Mouse (Mus musculus) CH12.LX (cell line): ENCODE results near the gene Cpeb3. TPM values are rescaled to one million over a fixed set of nuclear protein-coding genes. Genes with fewer than 3 reads are reported as not detected.

ENCODE experiments used
- DNase-seq: peaks from one replicate; pipeline ENCODE4 v3.0.0-alpha.2; 2013; ENCODE audit errors: extremely low read depth
- H3K27ac ChIP-seq: 2 replicates; pipeline ENCODE4 v1.5.1; 2012; ENCODE audit warnings: low read depth, mild to moderate bottlenecking, control low read depth, moderate library complexity; ENCODE audit not compliant: insufficient read depth
- H3K27me3 ChIP-seq: replicated peaks from 2 replicates; pipeline ENCODE3; 2012; ENCODE audit warnings: inconsistent platforms
- H3K36me3 ChIP-seq, 2 experiments: replicated peaks in 1 of 2; 2 replicates each; pipeline versions ENCODE3 to v1.6.1; 2012; ENCODE audit warnings: inconsistent platforms in 1 of 2, low read length in 1 of 2, mild to moderate bottlenecking in 1 of 2, mixed read lengths in 1 of 2, moderate library complexity in 1 of 2; ENCODE audit not compliant: control insufficient read depth in 1 of 2, insufficient read depth in 1 of 2
- H3K4me1 ChIP-seq, 2 experiments: 2 replicates each; pipeline ENCODE4 v1.6.1; 2012; ENCODE audit warnings: inconsistent platforms in 1 of 2, moderate library complexity in 1 of 2; ENCODE audit not compliant: insufficient read depth in 2 of 2, control insufficient read depth in 1 of 2
- H3K4me2 ChIP-seq: 2 replicates; pipeline ENCODE4 v1.6.1; 2012; ENCODE audit warnings: low read depth, mild to moderate bottlenecking, control low read depth; ENCODE audit not compliant: poor library complexity, insufficient read depth, severe bottlenecking
- H3K4me3 ChIP-seq, 3 experiments: fragments of 150-350 bp in 1 of 3; sonication (generic) in 1 of 3; replicated peaks in 1 of 3; 2 replicates each; pipeline versions ENCODE3 to v1.5.1; 2011 to 2012; ENCODE audit warnings: low read depth in 2 of 3, low read length in 2 of 3, mild to moderate bottlenecking in 2 of 3, moderate library complexity in 2 of 3, control low read depth in 1 of 3, improper control_type of control experiment in 1 of 3, inconsistent platforms in 1 of 3, mixed read lengths in 1 of 3; ENCODE audit not compliant: poor library complexity in 1 of 3
- H3K79me2 ChIP-seq: replicated peaks from 2 replicates; pipeline ENCODE4 v1.6.1; 2012; ENCODE audit warnings: mild to moderate bottlenecking, moderate library complexity; ENCODE audit not compliant: control insufficient read depth, poor library complexity, insufficient read depth, severe bottlenecking; ENCODE audit errors: extremely low read depth
- H3K9ac ChIP-seq: 2 replicates; pipeline ENCODE4 v1.6.1; 2012; ENCODE audit warnings: low read depth, mild to moderate bottlenecking, control low read depth, moderate library complexity; ENCODE audit not compliant: insufficient read depth
- H3K9me3 ChIP-seq: replicated peaks from 2 replicates; pipeline ENCODE3; 2012; ENCODE audit warnings: low read length, inconsistent platforms, mixed read lengths
- CHD1 ChIP-seq: IDR thresholded peaks from 2 replicates; pipeline ENCODE4 v1.6.1; 2012; ENCODE audit warnings: low read depth, low read length, improper control_type of control experiment, inconsistent platforms
- CHD2 ChIP-seq: IDR thresholded peaks from 2 replicates; pipeline ENCODE4 v1.6.1; 2011; ENCODE audit warnings: low read length, improper control_type of control experiment
- CTCF ChIP-seq, 2 experiments: IDR thresholded peaks in 1 of 2; conservative IDR thresholded peaks in 1 of 2; 2 replicates each; pipeline ENCODE4 v1.5.1; 2011 to 2012; ENCODE audit warnings: low read depth in 2 of 2, low read length in 2 of 2, improper control_type of control experiment in 1 of 2, inconsistent platforms in 1 of 2, mild to moderate bottlenecking in 1 of 2, moderate library complexity in 1 of 2
- E2F4 ChIP-seq: IDR thresholded peaks from 2 replicates; pipeline ENCODE4 v1.6.1; 2011; ENCODE audit warnings: low read depth, low read length, improper control_type of control experiment; ENCODE audit not compliant: insufficient replicate concordance
- IRF4 ChIP-seq: IDR thresholded peaks from 2 replicates; pipeline ENCODE4 v1.6.1; 2014; ENCODE audit warnings: low read depth, mild to moderate bottlenecking, inconsistent platforms, low read length, improper control_type of control experiment
- MAZ ChIP-seq: IDR thresholded peaks from 2 replicates; pipeline ENCODE4 v1.6.1; 2012; ENCODE audit warnings: low read depth, mild to moderate bottlenecking, inconsistent platforms, low read length, improper control_type of control experiment, moderate library complexity
- MXI1 ChIP-seq: IDR thresholded peaks from 2 replicates; pipeline ENCODE4 v1.6.1; 2011; ENCODE audit warnings: mild to moderate bottlenecking, low read depth, low read length, improper control_type of control experiment
- MYC ChIP-seq: IDR thresholded peaks from 2 replicates; pipeline ENCODE4 v1.6.1; 2011; ENCODE audit warnings: low read depth, mild to moderate bottlenecking, improper control_type of control experiment, low read length
- NELFE ChIP-seq: IDR thresholded peaks from 2 replicates; pipeline ENCODE4 v1.6.1; 2011; ENCODE audit warnings: low read depth, low read length, improper control_type of control experiment
- POLR2A ChIP-seq: IDR thresholded peaks from 2 replicates; pipeline ENCODE4 v1.6.1; 2011; ENCODE audit warnings: low read depth, mild to moderate bottlenecking, improper control_type of control experiment, low read length
- RCOR1 ChIP-seq: conservative IDR thresholded peaks from 2 replicates; pipeline ENCODE4 v1.6.1; 2012; ENCODE audit warnings: low read depth, mild to moderate bottlenecking, inconsistent platforms, low read length, improper control_type of control experiment
- SIN3A ChIP-seq: IDR thresholded peaks from 2 replicates; pipeline ENCODE4 v1.6.1; 2012; ENCODE audit warnings: low read length, improper control_type of control experiment, inconsistent platforms
- SMC3 ChIP-seq: IDR thresholded peaks from 2 replicates; pipeline ENCODE4 v1.6.1; 2011; ENCODE audit warnings: low read depth, low read length, improper control_type of control experiment
- TBP ChIP-seq: conservative IDR thresholded peaks from 2 replicates; pipeline ENCODE4 v1.6.1; 2011; ENCODE audit warnings: low read depth, low read length, improper control_type of control experiment
- dilution Hi-C: fragments of 300-500 bp; cut with MboI; formaldehyde crosslinking; loops from 2 replicates; pipeline ENCODE4 v1.14.3; 2020; ENCODE audit warnings: low sequenced_read_pairs; ENCODE audit not compliant: extremely low pct_unique_long_range_greater_than_20kb, extremely low pct_ligation_motif_present
- in situ Hi-C: fragments of 300-500 bp; cut with MboI; formaldehyde crosslinking; loops from 3 replicates; pipeline ENCODE4 v1.14.3; 2019; ENCODE audit warnings: low sequenced_read_pairs, low pct_ligation_motif_present, low pct_unique_long_range_greater_than_20kb, mixed read lengths
- polyA plus RNA-seq: library from polyadenylated mRNA; unstranded; fragments of >175 nt; gene quantifications from 2 replicates; pipeline ENCODE4 v1.2.1, GENCODE M21; 2012; ENCODE audit warnings: low read depth; ENCODE audit not compliant: insufficient read length
- total RNA-seq, 2 experiments: library from RNA; depleted of rRNA; stranded (reverse); fragments of 300-350 nt in 1 of 2; fragments of >200 nt in 1 of 2; gene quantifications; 2 replicates each; pipeline ENCODE4 v1.2.3; 2012 to 2014

Cpeb3 gene
- total and polyA plus RNA-seq, 3 experiments, result 1.5 to 3.1 (median 1.5) TPM

DNA sequence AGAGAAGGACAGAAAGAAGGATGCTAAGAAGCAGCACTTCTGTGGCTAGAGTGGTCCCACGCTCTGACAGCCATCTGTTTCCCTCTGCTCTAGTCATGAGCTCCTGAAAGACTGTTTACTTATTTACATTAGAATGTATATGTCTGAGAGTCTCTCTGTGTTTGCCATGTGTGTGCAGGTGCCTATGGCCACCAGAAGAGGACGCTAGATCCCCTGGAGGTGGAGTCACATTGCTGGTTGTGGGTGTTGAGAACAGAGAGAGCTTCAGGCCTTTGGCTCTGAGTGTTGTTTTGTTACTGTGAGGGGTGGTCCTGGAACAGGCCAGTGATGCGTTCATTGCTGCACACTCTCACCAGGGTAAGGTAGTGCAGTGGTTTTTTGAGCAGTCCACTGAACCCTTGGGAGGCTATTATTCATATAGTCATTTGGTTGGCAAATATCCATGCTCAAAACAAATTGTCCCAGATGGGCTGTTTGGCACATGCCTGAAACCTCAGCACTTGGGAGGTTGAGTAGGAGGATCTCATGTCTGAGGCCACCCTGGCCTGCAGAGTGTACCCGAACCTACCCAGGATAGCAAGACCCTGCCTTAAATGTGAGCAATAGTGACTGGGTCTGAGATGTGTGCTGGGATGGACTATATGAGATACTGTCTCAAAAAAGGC is 112.6 kb downstream of the Cpeb3 start:
- in situ Hi-C loops (loop anchor here (10.0 kb wide), 1 partner anchor 69 kb away; no protein-coding TSS in a partner anchor), dilution Hi-C loops (no loop called here)
- DNase-seq, result no peak
- no peaks in the 10 kb centered on the region for H3K79me2 ChIP-seq
- H3K4me3 ChIP-seq, result no peak overlapping the region
- no peaks in the 10 kb centered on the region for H3K9me3 ChIP-seq
- TF ChIP-seq NELFE, result no peak
- peak; percentile 12 to 35; a peak in 2 of 4 replicates for TF ChIP-seq CTCF (conservative IDR thresholded peaks at IDR 0.05 in 1 of 2, IDR thresholded peaks at IDR 0.05 in 1 of 2; ENCODE audit: low read depth in 2 of 2, low read length in 2 of 2)
- peak; percentile 16; the same call in 1 of the 2 replicates for TF ChIP-seq SMC3
- TF ChIP-seq POLR2A, result no peak
- no peak overlapping the region for H3K27ac ChIP-seq
- no peaks in the 10 kb centered on the region for H3K27me3 ChIP-seq
- H3K4me2 ChIP-seq, result no peak overlapping the region
- peaks cover 5 to 7% of the 10 kb centered on the region in 2 experiments; a peak in 3 of 4 replicates for H3K4me1 ChIP-seq
- H3K36me3 ChIP-seq, result peaks cover 2 to 3% of the 10 kb centered on the region in 2 experiments
- H3K9ac ChIP-seq, result no peak overlapping the region

DNA sequence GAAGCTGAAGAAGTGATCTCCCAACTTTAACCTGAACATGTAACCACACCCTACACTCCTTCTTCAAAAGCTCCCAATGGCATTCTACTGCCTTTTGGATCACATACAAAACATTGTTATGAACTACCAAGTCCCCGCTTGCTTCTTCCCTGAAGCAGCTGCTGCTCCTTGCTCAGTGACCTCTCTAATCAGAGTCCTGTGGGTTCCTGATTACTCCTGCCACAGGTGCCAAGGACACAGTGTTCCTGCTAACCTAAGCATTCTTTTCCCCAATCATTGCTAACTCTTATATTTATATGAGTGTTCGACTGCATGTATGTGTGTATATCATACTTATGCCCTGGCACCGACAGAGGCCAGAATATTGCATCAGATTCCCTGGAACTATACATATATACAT is 115.2 kb downstream of the Cpeb3 start:
- H3K36me3 ChIP-seq, result peaks cover 0 to 2% of the 10 kb centered on the region in 2 experiments
- TF ChIP-seq MYC (no peak), IRF4 (no peak), TBP (no peak), SIN3A (no peak), RCOR1 (no peak), CHD2 (no peak), CHD1 (no peak), MXI1 (no peak), MAZ (no peak), E2F4 (no peak)

More for the DNA sequence above, 115.2 kb downstream of the Cpeb3 start:
- DNase-seq, result no peak
- Histone ChIP-seq H3K9me3 (no peaks in the 10 kb centered on the region), H3K27me3 (no peaks in the 10 kb centered on the region), H3K79me2 (no peaks in the 10 kb centered on the region), H3K9ac (no peak overlapping the region), H3K4me3 (no peak overlapping the region), H3K4me2 (no peak overlapping the region), H3K4me1 (peaks cover 12 to 14% of the 10 kb centered on the region in 2 experiments), H3K27ac (no peak overlapping the region)
- dilution Hi-C loops (no loop called here), in situ Hi-C loops (loop anchor here (10.0 kb wide), 1 partner anchor 72 kb away; no protein-coding TSS in a partner anchor)
